Mouse (Mus musculus): ENCODE data around the gene Syt13.

The Syt13 gene

DNA sequence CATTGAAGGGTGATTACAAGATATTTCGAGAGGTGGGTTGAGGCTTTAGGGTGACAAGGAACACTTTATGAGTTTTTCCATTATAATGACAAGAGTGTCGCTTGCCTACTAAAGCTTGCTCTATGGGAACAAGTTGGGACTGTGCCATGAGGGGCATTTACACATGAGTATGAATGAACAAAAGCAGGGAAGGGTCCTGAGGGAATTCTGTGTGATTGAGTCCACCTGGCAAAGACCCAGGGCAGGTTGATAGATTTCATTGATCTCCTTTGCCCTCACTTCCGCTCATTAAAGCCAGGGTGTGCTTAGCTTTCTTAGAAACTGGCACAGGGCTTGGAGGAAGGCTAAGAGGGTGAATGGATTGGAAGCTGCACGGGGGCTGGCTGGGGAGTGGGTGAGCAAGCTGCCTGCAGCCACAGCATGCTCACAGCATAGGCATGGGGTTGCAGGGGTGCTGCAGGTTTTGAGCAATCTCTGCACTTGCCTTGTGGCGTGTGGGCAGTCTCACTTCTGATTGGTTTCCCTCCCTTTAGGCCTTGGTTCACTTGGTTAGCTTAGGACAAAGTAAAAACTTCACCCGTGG lies 9.9 kb downstream of the Syt13 start:
- DNase-seq (ENCODE audit: low read depth, low spot score), result no peak

DNA sequence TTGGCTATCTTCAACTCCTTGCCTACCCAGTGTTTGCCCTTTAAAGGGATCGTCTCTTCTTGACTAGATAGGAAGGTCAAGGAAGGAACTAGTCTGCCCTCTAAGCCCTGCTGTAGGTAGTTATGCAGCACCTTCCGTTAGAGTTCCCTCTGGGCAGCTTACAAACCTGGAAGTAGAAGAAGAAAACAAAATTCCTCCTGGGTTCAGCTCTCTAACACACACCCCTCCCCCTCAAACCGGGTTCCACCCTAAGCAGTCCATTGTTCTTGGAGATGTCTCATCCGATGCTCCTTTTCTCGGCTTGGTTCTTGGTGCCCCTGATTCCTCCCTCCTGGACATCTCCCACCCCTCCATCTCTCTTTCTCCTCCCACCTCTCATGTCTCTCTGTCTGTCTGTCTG lies 14.8 kb downstream of the Syt13 start:
- peak; percentile 30 for DNase-seq (ENCODE audit: low read depth, low spot score)

DNA sequence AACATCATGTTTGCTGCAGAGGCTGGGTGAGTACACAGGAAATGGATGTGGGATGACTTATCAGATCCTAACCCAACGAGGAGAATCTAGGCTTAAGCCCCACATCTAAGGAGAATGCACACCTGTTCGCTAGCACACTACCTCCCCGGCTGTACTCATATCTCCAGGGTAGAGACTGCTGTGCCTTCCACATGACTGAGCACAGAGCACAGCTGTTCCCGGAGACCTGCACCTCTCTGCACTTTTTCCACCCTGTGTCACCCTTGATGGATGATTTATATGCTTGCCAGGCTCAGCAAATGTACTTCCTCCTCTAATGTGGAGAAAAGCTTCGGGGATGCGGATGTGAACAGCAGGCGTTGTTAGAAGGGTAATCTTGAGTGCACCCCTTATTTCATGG lies 16.2 kb downstream of the Syt13 start:
- DNase-seq (ENCODE audit: low read depth, low spot score), result no peak

DNA sequence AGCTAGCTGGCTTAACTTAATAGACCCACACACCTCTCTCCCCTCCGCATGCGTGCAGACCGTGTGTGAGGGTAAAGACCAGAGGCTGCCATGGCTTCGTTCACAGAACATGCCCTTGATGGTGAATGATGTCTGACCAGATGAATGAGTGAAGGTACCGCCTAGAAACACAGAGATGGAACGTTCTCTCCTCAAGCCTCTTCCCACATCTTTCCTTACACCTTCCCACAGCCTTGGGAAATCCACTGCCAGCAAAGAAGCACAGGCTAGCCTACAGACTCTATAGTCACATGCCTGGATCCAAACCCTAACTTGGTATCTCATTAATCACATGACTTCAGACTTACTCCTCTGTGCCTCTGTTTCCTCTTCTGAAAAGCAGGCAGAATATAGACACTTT lies 18.5 kb downstream of the Syt13 start:
- DNase-seq (ENCODE audit: low read depth, low spot score), result no peak

DNA sequence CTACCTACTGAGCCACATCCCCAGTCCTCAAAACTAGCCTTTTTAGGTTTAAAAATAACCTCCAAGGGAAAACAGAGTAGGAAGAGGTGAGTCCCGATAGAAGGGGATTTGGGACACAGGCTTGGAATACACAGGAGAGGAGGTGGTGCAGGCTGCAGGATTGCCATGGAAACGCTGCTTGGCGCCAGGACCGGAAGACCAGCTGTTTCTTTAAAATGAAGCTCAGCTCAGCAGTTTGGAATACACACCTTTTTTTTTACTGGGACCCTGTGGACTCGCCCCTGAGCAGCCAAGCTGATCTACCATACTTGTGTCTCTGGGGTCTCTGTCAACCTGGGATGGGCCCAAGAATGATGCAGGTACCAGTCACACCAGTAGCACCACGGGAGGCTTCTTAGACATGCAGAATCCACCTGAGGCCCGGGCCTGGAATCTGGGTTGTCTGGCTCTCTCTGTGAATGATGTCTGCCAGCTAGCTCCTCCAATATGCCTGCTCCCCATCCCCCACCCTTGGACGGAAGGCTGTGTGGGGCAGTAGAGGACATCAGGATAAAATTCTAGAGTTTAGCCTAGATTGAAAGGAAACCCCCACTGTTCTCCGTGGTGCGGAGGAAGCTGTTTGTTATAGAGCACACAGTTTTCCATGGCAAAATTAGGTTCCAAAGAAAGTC lies 19.5 kb downstream of the Syt13 start:
- peak; percentile 66 for DNase-seq (ENCODE audit: low read depth, low spot score)

DNA sequence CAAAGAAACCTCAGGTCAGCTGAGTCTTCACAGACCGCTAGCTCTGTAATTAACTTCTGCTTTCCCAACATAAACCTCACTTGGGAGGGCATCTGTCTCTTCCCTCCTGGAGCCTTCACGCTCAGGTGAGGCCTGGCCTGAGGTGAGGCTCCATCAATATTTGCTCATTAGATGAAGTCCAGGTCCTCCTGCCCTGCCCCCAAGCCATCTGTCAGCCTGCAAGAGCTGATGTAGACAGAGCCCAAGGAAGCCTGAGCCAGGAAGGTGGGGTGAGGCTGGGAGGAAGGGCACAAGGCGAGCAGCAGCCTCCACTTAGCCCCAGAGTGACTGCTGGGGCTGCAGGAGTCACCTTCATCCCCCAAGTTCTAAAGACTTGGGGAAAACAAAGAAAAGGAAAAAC lies 20.6 kb downstream of the Syt13 start:
- DNase-seq (ENCODE audit: low read depth, low spot score), result no peak

DNA sequence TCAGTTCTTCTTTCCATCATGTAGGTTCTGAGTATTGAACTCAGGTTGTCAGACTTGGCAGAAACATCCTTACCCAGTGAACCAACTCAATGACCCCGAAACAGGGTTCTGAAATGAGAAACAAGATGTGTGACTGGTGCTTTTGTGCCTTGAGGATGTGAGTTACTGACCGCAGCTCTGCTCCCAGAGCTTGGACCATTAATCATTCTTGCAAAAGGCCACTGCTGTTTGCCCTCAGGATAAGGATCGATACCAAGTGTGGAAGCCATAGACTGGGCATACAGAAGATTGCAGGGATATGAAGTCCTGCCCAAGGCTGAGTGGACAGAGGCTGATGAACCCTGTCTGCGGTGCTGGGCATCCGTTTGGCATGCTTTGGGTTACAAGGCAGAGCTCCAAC lies 23.2 kb downstream of the Syt13 start:
- no peak for DNase-seq (ENCODE audit: low read depth, low spot score)

DNA sequence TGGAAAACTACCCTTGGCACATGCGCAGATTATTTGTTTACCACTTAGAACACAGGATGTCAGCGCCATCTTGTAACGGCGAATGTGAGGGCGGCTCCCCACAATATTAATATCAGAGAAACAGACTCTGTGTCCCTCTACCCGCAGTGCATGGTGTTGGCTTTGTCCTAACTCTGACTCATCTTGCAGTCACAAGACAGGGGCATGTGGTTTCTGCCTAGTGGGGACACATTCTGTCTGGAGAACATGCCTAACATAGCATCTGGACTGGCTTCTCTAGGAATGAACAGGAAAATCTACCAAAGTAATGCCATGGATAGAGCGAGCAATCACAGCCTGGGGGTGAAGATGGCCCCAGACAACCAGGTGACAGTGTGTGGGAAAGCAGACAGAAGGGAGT lies 23.9 kb downstream of the Syt13 start:
- DNase-seq (ENCODE audit: low read depth, low spot score), result no peak

DNA sequence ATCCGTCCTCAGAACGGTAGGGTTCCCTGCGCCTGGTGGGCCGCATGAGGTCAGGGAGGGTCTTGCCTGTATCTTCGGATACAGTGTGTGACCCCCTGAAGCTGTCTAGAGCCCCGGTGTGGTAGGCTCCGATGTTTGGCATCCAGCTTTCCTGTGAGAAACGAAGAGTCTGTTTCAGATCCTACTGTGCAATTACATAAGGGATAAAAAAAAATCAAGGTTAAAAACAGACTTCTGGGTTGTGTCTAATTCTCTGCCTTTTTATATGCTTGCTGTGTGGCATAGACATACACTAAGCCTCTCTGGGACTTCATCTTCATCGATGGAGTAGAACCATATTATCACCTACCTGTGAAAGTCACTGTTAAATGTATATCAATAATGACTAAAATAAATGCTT lies 26.1 kb downstream of the Syt13 start:
- no peak for DNase-seq (ENCODE audit: low read depth, low spot score)

DNA sequence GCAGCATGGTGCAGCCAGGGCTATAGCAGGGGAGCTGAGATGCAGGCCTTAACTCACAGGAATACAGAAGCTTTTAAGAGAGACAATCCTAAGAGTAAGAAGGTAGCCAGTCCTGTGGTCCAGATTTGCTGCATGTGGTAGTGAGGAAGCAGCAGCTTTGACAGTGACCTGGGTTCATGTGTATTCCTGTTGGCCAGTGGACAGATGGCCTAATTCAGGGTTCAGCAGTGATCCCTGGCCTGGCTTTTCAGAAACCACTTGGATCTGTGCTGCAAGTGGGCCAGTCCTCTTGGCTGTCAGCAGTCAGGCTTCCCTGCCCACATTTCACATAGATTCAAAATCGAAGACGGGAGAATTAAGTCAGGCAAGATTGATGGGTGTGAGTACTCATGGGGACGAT lies 26.6 kb downstream of the Syt13 start:
- no peak for DNase-seq (ENCODE audit: low read depth, low spot score)

DNA sequence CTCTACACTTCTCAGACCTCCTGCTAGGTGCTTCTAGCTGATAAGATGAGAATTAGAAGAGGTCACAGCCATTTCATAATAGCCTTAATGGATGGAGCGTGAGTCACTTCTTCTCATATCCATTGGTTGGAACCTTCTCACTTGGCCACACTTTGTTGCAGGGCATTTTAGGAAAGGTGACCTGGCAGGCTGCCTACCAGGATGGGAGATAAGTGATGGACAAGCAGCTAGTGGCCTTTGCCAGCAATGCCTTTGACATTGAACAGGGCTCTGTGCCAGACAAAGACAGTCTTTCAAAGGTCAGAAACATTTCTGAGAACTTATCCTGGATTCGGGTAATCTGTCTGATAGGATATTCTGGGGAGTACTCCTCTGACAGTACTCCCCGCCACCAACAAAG lies 28.5 kb downstream of the Syt13 start:
- no peak for DNase-seq (ENCODE audit: low read depth, low spot score)

DNA sequence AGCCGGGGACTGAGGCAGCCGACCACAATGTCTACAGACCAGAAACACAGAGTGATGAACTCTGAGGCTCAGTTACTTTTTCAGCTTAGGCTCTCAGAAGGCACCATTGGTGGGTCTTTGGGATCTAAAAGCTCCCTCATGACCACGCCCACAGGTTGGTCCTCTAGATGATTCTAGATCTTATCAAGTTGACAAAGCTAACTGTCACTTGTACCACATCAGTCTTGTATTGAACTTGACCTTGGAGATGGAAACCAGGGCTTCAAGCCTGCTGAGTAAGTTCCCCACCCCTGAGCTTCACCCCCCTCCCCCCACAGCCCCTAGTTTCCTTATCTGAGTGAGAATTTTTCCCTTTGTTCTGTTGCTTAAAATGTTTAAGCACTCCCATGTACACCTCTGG lies 29.5 kb downstream of the Syt13 start:
- DNase-seq (ENCODE audit: low read depth, low spot score), result no peak

DNA sequence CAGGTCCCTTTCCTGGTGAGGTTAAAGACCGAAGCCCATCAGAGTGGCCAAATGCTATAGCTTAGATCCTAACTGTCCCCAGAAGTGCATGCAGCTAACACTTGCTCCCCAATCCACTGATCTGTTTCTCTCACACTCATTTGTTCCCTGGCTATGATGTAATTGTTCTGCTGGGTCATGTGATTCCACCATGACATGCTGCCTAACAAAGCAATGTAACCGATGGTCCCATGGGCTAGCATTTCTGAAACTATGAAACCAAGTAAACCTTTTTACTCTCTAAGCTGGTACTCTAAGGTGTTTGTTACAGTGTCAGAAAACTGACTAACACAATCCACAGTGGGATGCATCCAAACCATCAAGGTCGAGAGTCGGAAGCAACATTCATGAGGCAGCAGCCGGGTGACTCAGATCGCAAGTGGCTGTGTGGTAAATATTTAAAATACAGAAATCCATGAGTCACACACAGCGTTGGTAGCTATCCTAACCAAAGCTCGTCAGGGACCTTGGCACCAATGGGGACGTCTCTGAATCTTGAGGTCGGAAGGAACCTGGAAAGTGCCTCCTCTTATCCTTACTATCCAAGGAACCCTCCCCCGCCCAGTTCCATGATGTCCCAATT lies 30.3 kb downstream of the Syt13 start:
- DNase-seq (ENCODE audit: low read depth, low spot score), result no peak

DNA sequence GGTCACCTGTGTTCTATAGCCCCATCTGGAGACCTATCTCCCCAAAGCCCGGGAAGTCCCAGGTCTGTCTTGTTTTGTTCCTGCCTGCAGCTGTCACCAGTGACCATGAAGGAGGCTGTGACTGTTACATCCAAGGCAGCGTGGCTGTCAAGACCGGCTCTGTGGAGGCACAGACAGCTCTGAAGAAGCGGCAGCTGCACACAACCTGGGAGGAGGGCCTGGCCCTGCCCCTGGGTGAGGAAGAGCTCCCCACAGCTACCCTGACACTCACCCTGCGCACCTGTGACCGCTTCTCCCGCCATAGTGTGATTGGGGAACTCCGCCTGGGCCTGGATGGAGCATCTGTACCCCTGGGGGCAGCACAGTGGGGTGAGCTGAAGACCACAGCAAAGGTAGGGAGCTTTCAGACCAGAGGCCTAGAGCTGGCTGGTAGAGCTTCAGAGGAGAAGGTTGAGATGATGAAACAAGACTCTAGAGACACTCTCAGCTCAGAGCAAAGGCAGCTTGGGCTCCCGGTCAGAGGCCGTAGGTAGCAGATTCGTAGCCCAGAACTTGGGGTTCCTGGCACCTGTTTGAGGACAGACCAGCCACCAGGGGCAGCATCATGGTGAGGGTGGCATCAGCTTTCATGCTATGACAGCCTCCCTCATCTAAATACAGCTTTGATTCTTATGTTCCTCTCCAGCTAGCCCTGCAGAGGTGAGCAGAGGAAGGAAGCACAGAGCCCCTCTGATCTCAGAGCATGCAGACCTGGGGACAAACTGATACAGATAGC lies 31.1 kb downstream of the Syt13 start:
- no peak for DNase-seq (ENCODE audit: low read depth, low spot score)

DNA sequence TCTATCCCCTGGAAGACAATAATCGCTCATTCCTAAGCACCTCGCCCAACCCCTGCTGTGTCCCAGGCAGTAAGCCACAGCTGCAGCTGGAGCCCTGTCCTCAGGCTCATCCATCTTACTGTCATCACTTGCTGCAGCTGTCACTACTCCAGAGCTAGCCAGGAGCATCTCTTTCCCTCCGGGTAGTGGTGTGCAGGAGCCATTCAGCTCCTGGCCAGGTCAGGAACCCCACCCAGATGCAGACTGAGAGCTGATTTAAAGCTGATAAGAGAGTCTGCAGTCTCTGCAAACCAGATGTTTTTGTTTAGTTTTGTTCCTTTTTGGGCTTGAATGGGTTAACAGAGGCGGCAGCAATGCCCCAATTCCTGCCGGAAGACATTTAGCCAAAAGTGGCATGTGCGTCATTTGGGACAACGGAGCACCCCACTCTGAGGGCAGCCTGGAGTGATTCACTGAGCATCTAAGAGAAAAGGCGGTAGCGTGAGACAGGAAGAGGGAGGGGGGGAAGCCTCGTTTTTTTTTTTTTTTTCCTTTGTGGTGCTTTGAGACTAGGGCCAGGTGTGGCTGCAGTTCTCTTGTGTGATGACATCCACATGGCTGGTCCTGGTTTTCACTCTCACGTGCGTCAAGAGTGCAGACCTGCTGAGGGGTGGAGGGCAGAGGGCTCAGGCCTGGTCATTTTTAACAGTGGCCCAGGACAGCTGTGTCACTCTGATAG lies 33.2 kb downstream of the Syt13 start:
- peak; percentile 88 for DNase-seq (ENCODE audit: low read depth, low spot score)

DNA sequence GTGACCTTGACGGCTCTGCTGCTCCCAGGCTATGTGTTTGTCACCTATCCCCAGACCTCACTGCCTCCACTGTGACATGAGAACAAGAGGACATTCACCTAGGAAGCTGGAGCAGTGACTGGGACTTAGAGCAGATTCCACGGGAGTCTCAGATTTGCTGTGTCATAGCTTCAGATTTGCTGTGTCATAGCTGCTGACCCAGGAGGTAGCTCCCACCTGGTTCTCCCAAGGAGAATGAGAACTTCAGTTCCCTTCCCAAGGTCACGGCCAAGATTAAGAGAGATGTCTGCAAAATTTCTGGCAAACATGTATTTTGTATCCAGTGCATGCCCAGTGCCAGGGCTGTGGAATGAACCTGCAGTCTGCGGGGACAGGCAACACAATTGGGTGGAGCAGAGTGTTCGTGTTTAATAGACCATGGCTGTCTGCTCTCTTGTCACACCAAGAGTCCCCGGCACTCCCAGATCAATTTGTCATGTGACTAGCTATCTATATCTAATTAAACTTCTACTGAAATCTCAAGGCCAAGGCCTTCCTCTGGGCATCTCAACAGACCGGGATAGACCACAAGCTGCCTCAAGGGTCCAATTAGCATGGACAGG lies 33.9 kb downstream of the Syt13 start:
- DNase-seq (ENCODE audit: low read depth, low spot score), result peak; percentile 34

DNA sequence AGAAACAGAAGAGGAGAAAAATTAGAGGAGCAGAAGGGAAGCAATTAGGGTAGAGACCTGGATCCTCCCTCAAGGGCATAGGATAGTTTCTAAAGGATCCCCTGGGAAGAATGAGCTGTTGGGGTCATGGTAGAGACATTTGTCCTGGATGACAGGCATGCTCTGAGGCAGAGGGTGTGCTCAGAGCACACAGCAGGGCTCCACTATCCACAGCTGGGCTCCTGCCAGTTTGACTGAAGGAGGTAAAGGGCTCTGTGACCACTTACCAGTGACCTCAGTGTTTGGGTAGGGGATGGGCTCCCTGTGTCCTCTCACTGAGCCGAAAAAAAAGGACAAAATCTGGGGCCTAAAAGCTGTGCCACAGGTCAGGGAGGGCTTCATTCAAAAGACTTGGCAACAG lies 34.6 kb downstream of the Syt13 start:
- no peak for DNase-seq (ENCODE audit: low read depth, low spot score)

DNA sequence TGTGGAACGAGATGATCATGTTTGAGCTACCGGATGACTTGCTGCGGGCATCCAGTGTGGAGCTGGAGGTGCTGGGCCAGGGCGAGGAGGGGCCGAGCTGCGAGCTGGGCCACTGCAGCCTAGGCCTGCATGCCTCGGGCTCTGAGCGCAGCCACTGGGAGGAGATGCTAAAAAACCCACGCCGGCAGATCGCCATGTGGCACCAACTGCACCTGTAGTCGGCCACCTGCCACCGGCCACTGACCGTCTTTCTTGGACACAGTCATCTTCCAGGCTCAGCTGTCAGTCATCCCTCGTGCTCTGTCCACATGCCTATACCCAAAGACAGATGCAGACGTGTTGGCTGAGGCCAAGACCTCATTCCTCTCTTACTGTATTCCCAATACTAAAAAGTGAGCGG lies 38.6 kb downstream of the Syt13 start:
- no peak for DNase-seq (ENCODE audit: low read depth, low spot score)

DNA sequence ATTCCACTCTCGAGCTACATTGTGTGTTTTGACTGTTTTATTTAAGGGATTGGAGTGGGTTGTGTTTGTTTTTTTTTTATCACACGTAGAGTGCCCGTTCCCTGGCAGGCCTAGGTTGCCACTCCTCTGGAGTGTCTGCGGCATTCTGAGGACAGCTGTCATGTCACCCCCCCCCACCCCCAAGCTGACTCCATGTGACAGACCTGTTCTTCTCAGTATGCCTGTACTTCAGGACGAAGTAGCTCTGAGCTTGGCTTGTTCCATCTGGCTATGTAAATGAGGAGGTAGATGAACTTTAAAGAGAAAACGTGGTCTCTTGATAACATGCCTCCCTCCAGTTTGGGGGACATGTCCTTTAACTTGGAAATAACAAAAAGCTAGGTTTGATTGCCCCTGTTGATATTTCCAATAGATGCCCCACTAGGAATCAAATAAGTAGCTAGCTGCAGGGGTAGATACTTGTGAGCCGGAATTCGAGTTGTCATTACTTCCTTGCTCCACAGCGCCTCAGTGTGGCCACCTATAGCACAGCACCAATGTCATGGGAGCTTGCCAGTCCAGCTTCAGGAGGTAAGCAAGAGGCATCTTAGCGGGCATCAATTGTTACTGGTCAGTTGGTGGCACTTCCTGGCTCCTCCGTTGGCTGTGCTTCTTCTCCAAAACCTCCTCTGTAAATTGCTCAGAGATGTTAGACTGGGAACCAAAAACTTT lies 39.7 kb downstream of the Syt13 start:
- peak; percentile 65 for DNase-seq (ENCODE audit: low read depth, low spot score)

DNA sequence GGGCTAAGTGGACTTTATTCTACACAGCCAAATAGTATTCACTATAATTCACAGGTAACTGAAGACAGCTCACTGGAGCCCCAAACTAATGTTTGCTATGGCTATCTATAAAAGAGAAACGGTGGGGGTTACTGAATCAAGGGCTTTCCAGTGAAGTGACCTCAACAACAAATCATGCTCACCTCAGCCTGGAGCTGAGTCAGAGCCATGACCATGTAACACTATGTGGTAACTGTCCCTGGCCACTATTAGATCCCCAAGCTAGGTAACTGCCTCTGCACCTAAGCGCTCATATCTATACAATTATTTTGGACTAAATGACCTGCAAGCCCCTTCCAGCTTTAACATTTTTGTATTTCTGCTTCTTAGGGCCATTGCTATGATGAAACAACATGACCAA lies 42.0 kb downstream of the Syt13 start:
- no peak for DNase-seq (ENCODE audit: low read depth, low spot score)

DNA sequence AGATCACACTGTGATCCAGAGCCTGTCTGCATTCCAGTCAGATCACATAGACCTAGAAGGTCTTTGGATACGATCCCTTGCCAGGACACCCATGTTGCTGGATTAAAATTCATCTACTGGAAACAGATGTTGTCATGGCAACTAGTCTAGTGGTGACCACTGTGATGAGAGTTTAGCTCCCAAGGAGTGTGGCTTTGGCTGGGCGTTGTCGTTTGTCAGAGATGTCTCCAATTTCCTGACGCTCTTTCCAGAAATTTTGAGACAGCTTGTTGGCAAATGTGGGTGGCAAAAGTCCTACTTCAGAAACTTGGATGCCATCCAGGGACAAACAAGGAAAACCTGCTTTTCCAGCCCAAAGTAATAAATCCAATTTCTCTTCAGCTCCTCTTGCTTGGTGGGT lies 43.7 kb downstream of the Syt13 start:
- DNase-seq (ENCODE audit: low read depth, low spot score), result no peak

Measured in R1 (cell line).